Mouse (Mus musculus) adrenal gland, adult 2 months (tissue): ENCODE results near the gene Nomo1. TPM values are rescaled to one million over a fixed set of nuclear protein-coding genes. Genes with fewer than 3 reads are reported as not detected.

Experiments
- DNase-seq: peaks from one replicate; pipeline ENCODE4 v3.0.0; 2021
- polyA plus RNA-seq: library from polyadenylated mRNA; depleted of rRNA; stranded (reverse); fragments of >200 nt; gene quantifications from 2 replicates; pipeline ENCODE4 v1.2.3, GENCODE M21; 2012
- total RNA-seq, 2 experiments: library from RNA; stranded (reverse); gene quantifications; 2 replicates each; pipeline ENCODE4 v1.2.3; 2021

The Nomo1 gene
- total and polyA plus RNA-seq, 3 experiments: 34.3 to 65.3 (median 58.7) TPM

GRCm38 (mm10) chr7:46103075-46103591 is 69.6 kb downstream of the Nomo1 start:
- no peak for DNase-seq

DNA sequence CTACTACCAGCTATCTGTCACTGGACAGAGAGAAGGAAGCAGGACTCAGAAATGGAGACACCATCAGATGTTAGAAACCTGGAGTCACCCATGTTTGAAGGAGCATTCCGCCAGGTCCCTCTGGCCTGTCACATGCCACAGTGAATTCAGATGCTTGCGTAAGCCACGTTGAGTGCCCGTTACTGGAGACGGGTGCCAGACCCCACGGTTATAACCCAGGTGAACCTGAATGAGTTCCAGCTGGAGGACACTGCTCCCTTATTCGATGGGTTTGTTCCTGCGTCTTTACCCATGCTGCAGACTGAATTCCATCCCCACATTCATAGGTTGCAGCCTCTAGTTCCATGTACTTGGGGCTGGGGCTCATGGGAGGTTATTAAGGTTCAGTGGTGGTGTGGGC is 70.3 kb downstream of the Nomo1 start:
- DNase-seq: no peak

DNA sequence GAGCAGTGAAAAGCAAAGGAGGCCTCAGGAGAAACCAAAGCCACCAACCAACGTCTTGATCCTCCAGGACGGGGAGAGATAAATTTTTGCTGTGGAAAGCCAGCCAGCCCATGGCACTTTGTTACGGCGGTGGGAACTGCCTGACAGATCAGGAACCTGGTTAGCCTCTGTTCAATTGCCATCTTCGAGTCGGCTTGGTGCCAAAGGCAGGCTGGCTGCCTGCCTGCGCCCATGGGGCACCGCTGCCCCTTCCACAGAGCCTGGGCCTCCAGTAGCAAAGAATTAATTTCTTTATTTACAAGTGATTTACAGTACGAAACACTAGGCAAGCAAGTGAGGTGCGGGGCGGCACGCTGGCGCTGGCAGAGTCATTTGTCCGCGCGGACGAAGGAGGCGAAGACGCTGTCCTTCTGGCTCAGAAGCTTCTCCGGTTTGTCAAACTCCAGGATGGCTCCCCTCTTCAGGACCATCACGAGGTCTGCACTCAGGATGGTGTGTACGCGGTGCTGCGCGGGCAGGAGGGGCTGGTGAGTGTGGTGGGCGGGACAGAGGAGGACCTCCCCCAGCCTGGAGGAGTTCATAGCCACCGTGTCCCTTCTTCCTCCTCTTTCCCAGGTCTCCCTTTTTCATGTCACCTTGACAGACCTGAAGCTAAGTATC is 70.9 kb downstream of the Nomo1 start:
- no peak for DNase-seq

DNA sequence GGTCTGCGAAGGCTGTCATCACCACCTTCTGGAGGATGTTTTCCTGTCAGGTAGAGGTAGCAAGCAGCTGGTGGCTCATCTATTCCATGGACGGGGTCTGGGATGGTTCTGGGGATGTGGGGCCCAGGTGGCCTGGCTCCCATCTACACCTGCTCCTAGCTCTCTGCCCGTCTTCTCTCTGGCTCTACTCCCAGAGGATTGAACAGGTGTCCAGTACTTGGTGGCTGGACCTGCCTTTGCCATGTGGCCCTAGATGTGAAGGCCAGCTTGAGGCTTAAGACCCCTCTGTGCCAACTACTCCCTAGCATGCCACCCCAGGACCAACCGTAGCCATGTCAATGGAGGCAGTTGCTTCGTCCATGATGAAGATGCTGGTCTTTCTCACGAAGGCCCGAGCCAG is 72.0 kb downstream of the Nomo1 start:
- no peak for DNase-seq

- no peak for DNase-seq
Observed at GRCm38 (mm10) chr7:46110079-46110478, 76.6 kb downstream of the Nomo1 start.

DNA sequence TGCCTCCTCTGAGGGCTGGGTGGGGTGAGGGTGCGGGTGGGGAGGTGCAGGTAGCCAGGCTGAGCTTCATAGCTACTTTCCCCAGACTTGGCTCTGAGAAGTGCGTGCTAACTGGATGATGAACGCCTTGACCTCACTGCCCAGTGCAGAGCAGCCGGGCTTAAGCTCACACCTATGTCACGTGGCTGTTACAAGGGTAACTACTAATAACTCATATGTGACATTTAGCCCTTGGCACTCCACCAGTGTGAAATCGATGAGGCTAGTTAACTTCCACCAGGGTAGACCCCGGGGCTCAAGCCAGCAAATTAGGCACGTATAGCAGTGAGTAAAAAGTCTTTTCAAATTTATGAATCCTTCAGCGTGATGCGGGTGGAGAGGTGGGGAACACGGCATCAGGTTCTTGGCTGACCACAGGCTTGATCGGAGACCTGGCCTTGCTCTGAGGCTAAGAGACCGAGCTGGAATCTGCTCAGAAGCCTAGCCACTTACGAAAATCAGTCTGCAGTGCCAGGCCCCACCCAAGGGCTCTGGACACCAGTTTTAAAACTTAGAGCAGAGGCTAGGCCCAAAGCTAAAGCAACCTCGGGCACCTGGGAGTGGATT is 77.8 kb downstream of the Nomo1 start:
- DNase-seq: peak; percentile 62

DNA sequence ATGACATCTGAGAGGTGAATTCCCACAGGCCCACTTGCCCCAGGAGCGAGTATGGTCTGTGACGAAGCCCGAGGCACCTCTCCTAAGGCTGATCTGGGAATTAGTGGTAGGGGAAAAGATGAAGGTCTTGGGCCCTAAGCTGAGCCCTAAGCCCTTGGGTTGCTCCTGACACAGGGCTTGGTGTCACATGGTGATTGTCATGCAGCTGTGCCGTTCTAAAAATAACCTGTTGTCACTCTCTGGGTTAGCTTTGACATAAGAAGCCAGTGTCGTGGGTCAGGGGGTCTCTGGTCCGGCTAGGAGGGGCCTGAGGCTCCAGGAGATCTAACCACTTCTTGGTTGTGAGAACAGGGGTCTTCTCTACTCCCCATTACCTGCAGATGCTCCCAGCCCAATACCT is 78.4 kb downstream of the Nomo1 start:
- no peak for DNase-seq

DNA sequence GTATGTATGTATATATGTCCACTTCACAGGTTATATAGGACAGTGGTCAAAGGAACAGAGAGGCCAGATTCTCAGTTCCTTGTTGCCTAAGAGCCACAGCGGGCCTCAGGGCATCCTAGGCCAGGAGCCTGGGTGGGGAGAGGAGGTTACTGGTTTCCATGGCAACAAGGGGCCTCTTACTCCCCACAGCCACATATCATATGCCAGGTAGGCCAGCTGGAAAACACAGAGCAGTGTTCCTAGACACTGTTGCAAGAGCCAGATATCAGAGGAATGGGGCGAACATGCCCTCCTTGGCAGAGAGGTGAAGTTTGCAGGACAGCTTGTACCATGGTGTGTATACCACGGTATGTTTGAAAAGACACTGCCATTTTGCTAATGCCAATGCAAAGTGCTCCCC is 79.9 kb downstream of the Nomo1 start:
- no peak for DNase-seq

- DNase-seq: no peak
Observed at GRCm38 (mm10) chr7:46116118-46116581, 82.7 kb downstream of the Nomo1 start.

GRCm38 (mm10) chr7:46117035-46117434 is 83.5 kb downstream of the Nomo1 start:
- DNase-seq: no peak

DNA sequence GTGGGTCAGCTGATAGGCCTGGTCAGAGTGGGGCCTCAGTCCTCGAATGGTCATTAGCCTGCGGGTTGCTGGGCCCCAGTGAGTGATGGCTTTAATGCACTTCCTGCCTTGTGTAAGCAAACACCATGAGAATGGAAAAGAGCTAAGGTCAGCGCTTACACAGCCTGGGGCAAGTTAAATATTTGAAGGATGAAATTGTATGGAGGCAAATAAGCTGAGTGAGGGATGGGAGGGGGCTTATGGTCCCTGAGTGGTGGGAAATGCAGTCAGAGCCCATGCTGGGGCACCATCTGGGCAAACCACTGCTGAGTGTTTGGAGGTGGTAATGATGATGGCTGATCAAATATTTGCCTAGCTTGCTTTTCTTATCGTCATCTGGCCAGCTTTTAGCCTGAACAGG is 89.5 kb downstream of the Nomo1 start:
- no peak for DNase-seq

- DNase-seq: no peak
Observed at GRCm38 (mm10) chr7:46124460-46124859, 91.0 kb downstream of the Nomo1 start.

GRCm38 (mm10) chr7:46125340-46125739 is 91.8 kb downstream of the Nomo1 start:
- DNase-seq: no peak

DNA sequence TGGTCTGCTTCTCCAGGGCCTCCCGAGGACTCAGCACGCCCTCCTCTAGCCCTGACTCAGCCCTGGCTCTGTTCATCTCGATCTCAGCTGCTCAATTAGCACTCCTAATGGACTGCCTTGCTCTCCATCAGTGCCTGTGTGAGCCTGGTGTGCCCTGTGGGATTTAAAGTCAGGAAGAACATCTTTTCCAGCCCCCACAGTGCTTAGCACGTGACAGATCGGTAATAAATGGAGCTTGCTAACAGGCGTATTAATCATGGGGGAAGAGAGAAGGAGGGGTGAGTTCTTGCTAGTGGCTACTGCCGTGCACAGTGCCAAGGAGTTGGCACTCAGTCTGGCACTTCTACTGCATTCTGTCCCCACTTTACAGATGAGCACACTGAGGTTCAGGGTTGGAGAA is 94.7 kb downstream of the Nomo1 start:
- DNase-seq: peak; percentile 15

- DNase-seq: no peak
Observed at GRCm38 (mm10) chr7:46129463-46130179, 96.1 kb downstream of the Nomo1 start.

DNA sequence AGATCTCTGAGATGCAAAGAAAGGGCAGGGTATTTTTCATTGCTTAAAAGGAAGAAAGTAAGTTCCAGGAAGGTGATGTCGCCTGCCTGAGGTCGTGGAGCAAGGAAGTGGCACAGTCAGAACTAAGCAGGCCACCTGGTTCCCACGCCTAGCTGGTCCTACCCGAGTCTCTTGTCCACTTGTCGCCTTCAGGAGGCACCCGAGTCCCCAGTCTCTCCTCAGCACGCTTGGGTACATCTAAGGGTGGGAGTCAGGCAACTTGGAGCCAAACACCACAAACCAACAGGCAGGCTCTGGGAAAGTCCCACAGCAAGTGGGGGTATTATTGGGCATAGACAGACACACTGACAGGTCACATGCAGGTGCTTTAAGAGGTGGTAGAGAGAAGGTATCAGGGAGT is 97.2 kb downstream of the Nomo1 start:
- DNase-seq: no peak

DNA sequence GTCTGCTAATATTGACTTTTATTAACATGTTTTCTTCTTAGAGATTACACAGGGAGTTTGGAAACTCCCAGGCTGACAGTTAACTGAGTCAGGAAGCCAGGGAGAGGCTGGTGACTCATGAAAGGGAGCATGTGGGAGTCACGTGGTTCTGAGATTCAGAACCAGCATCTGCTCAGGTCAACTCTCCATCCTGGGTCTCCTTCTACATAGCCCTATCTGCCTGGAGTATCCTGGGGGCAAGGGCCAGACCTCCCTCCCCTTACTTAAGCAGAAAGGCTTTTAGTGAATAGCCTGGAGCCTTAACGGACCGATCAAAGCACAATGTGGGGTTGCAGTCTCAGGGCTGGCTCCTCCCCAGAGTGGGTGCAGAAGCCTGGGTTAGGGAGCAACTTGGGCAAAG is 97.8 kb downstream of the Nomo1 start:
- DNase-seq: peak; percentile 62

- no peak for DNase-seq
Observed at GRCm38 (mm10) chr7:46131806-46132205, 98.3 kb downstream of the Nomo1 start.

GRCm38 (mm10) chr7:46132229-46132628 is 98.7 kb downstream of the Nomo1 start:
- no peak for DNase-seq
